Mouse (Mus musculus) E14TG2a.4 (cell line): Measurements from ENCODE around the gene Coq10b.

ENCODE experiments used
- H3K27me3 ChIP-seq: 2 replicates; pipeline ENCODE4 v1.6.1; 2014; ENCODE audit warnings: low read length, control low read depth; ENCODE audit not compliant: insufficient read depth
- H3K36me3 ChIP-seq: 2 replicates; pipeline ENCODE4 v1.6.1; 2014; ENCODE audit warnings: low read length, control low read depth; ENCODE audit not compliant: insufficient read depth
- H3K4me1 ChIP-seq: replicated peaks from 2 replicates; pipeline ENCODE4 v1.6.1; 2014; ENCODE audit warnings: low read depth, low read length, control low read depth
- H3K4me3 ChIP-seq: replicated peaks from 2 replicates; pipeline ENCODE4 v1.5.1; 2014; ENCODE audit warnings: mild to moderate bottlenecking, low read length
- H3K9me3 ChIP-seq: 2 replicates; pipeline ENCODE4 v1.6.1; 2014; ENCODE audit warnings: low read length, control low read depth
- CTCF ChIP-seq: conservative IDR thresholded peaks from 2 replicates; pipeline ENCODE4 v1.5.1; 2014; ENCODE audit warnings: low read length
- NANOG ChIP-seq: IDR thresholded peaks from 2 replicates; pipeline ENCODE4 v1.6.1; 2014; ENCODE audit warnings: borderline replicate concordance, low read length, mixed read lengths
- POU5F1 ChIP-seq: IDR thresholded peaks from 2 replicates; pipeline ENCODE4 v1.6.1; 2014; ENCODE audit warnings: low read length, borderline replicate concordance

Gene Coq10b

GRCm38 (mm10) chr1:55108473-55108872, 55.9 kb downstream of the Coq10b start:
- Histone ChIP-seq H3K36me3 (peaks cover 3% of the 10 kb centered on the region; the same call in 1 of the 2 replicates), H3K4me3 (no peak overlapping the region; the same call in 1 of the 2 replicates)
- TF ChIP-seq POU5F1 (peak; percentile 61; the same call in 1 of the 2 replicates), NANOG (peak; percentile 63; the same call in 1 of the 2 replicates), CTCF (no peak)

GRCm38 (mm10) chr1:55109066-55109766, 56.6 kb downstream of the Coq10b start:
- Histone ChIP-seq H3K4me3 (no peak overlapping the region), H3K4me1 (peaks cover 65% of the 10 kb centered on the region), H3K36me3 (peaks cover 3% of the 10 kb centered on the region; the same call in 1 of the 2 replicates), H3K9me3 (peaks cover 21% of the 10 kb centered on the region), H3K27me3 (no peaks in the 10 kb centered on the region)
- TF ChIP-seq CTCF, result no peak
- no peak for TF ChIP-seq NANOG
- no peak for TF ChIP-seq POU5F1

More at GRCm38 (mm10) chr1:55108473-55108872, 55.9 kb downstream of the Coq10b start:
- Histone ChIP-seq H3K4me1 (peaks cover 72% of the 10 kb centered on the region), H3K27me3 (no peaks in the 10 kb centered on the region), H3K9me3 (peaks cover 21% of the 10 kb centered on the region)
